Mouse (Mus musculus) ovary, postnatal 10 days (tissue): Measurements from ENCODE around the gene Lig3.
A peak's percentile ranks its signal among the peaks of the same experiment; 100 is the strongest.

ENCODE experiments used
- DNase-seq: peaks from one replicate; pipeline ENCODE4 v3.0.0; 2022; ENCODE audit warnings: low spot score

Gene Lig3

GRCm38 (mm10) chr11:82780983-82781903 is at the start of gene Lig3:
Lig3 (plus strand) TSS chr11:82781108.
- DNase-seq: peak; percentile 75

DNA sequence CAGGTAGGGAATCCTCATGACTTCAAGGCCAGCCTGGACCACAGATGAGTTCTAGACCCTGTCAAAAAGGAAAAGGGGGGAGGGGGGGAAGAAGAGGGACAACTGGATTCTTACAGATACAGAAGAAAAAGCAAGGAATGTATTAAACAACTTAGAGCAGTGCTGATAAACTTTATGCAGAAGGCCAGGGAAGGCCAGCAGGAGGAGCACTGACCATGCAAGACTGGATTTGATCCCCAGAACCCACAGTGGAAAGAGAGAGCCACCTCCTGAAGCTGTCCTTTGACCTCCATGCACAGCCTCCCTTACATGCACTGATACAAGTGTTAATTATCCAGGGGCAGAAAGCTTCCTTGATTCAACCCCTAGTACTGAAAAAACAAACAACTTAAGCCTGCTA is 46.7 kb upstream of the Lig3 start:
- no peak for DNase-seq

GRCm38 (mm10) chr11:82739006-82739405 is 41.9 kb upstream of the Lig3 start:
- DNase-seq: no peak

DNA sequence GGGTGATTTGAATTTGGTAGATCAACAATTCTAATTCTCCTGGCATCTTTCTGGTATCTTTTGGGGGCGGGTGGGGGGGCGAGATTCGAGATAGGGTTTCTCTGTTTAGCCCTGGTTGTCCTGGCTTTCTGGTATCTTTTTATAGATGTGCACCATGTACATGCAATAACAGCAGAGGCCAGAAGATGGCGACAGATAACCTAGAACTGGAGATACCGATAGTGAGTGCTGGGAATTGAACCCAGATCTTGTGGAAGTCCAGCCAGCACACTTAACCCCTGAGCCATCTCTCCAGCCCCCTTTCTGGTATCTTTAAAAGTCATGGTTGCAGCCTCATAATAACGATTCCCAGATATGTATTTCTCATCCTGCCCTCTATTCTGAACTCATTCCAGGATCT is 34.8 kb upstream of the Lig3 start:
- no peak for DNase-seq

- DNase-seq: no peak
These were observed 34.0 kb upstream of the Lig3 start for GRCm38 (mm10) chr11:82746857-82747366.

DNA sequence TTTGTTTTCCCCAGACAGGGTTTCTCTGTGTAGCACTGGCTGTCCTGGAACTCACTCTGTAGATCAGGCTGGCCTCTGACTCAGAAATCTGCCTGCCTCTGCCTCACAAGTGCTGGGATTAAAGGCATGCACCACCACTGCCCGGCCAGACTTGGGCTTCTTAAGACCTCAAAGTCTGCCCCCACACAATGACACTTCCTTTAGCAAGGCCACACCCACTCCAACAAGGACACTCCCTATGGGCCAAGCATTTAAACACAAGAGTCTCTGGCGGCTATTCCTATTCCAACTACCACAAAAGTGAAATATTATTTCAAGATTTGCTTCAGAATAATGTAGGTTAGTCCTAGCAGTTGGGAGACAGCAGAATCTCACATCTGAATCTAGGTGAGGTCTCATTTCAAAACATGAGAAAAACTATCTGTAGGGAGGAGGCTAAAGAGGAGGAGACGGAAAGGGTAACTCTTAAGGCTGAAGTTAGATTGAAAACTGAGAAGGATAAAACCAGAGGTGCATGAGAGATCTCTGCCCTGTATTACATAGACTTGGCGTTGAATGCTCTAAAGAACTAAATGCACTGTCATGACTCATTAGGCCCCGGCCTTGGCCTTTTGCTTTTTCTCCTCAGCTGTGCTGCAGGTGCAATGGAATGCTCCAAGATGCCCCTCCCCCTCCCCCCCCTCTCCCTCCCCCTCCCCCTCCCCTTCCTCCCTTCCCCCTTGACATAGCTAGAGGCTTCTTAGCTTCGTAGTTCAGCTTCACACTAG is 28.4 kb upstream of the Lig3 start:
- no peak for DNase-seq

GRCm38 (mm10) chr11:82755919-82756318 is 25.0 kb upstream of the Lig3 start:
- no peak for DNase-seq

DNA sequence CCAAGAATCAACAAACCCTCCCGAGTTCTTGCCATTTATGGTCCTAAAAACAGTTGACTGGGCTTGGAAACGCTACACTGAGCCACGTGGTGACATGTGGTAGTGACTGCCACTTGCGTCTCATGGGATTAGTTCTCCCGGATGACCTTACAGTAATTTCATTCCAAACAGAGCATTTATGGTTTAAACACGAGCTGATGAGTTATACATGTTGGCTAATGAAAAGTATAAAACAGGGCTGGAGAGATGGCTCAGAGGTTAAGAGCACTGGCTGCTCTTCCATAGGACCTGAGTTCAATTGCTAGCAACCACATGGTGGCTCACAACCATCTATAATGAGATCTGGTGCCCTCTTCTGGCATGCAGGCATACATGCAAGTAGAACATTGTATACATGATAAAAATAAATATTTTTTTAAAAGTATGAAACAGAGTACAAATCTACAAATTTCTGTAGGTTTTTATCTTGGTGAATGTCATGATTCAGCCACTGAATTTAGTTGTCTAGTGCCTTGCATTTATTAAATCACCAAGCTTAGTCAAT is 18.6 kb upstream of the Lig3 start:
- DNase-seq: no peak

GRCm38 (mm10) chr11:82763261-82763660 is 17.6 kb upstream of the Lig3 start:
- no peak for DNase-seq

- DNase-seq: peak; percentile 83
These were observed 17.0 kb upstream of the Lig3 start, which contains the start of the genes Cct6b and Zfp830 for GRCm38 (mm10) chr11:82763742-82764437. Cct6b (minus strand) TSS chr11:82764321. Zfp830 (plus strand) TSS chr11:82764345.

DNA sequence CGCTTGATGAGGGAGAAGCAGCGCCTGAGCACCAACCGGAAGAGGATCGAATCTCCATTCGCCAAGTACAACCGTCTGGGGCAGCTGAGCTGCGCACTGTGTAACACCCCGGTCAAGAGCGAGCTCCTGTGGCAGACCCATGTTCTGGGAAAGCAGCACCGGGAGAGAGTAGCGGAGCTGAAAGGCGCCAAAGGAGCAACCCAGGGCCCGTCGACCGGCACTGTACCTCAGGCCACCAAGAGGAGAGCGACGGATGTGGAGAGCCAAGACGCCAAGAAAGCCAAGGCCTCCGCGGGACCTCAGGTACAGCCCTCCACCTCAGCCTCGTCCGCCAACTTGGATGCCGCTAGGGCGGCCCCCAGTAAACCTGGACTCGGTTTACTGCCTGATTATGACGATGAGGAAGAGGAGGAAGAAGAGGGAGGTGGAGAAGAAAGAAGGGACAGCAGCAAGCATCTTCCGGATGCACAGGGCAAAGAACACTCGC is 16.4 kb upstream of the Lig3 start:
- no peak for DNase-seq

- DNase-seq: no peak
These were observed 774 bp upstream of the Lig3 start for GRCm38 (mm10) chr11:82780134-82780533.

DNA sequence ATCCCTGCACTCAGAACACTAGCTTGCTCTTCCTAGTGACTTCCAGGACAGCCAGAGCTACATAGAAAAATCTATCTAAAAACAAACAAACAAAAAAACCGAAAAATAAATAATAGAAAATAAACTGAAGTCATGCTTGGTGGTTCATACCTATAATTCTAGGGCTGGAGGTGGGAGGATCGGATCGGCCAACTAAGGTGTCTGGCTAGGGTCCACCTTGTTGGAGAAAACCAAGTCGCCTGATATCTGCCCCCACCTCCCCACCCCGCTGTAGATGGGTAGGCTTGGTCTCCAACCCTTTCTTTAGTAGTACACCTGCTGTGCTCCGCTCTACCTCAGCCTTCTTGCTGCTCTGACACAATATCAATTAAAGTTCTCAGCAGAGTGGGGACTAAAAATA is 1.3 kb downstream of the Lig3 start:
- no peak for DNase-seq

DNA sequence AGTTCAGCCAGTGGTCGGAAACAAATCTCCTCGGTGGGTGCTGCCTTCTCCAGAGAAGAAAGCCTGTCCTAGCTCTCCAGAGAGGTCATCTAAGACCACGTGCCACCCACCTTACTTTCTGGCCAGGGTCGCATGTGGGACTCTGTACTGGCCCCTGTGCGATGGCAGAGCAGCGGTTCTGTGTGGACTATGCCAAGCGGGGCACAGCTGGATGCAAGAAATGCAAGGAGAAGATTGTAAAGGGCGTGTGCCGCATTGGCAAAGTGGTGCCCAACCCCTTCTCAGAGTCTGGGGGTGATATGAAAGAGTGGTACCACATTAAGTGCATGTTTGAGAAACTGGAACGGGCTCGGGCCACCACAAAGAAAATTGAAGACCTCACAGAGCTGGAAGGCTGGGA is 2.5 kb downstream of the Lig3 start:
- no peak for DNase-seq

DNA sequence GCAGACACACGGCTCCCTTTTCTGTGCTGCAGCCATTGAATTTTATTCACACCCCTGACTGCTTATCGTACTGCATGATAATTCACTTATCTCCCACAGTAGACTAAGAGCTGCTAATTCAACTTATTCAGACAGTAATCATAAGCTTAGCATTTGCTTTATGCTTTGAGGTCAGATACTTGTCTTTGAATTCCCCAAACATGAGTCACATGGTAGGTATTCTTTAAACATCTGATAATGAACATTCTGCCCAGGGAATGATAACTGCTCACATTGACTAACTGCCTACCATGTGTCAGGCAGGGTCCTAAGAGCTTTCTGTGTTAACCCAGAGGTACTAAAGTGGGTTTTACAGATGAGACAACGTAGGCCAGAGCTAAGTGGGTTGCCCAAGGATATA is 25.7 kb downstream of the Lig3 start:
- DNase-seq: no peak

- DNase-seq: no peak
These were observed 26.5 kb downstream of the Lig3 start for GRCm38 (mm10) chr11:82807370-82807769.

GRCm38 (mm10) chr11:82808485-82808884 is 27.6 kb downstream of the Lig3 start:
- no peak for DNase-seq

DNA sequence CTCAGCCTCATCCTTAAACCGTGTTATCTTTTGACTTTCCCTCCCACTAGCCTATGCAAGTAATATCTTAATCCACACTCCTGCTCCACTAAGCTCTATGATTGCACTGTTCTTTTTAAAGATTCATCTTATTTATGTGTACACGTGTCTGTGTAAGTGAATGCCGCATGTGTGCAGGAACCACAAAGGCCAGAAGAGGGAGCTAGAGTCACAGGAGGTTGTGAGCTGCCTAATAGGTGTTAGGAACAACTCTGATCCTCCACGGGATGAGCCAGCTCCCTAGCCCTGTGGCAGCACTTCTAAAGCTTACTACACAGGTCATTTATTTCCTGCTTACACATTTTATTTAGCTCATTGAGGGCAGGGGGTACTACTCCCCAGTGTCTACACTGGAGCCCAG is 38.4 kb downstream of the Lig3 start:
- no peak for DNase-seq

DNA sequence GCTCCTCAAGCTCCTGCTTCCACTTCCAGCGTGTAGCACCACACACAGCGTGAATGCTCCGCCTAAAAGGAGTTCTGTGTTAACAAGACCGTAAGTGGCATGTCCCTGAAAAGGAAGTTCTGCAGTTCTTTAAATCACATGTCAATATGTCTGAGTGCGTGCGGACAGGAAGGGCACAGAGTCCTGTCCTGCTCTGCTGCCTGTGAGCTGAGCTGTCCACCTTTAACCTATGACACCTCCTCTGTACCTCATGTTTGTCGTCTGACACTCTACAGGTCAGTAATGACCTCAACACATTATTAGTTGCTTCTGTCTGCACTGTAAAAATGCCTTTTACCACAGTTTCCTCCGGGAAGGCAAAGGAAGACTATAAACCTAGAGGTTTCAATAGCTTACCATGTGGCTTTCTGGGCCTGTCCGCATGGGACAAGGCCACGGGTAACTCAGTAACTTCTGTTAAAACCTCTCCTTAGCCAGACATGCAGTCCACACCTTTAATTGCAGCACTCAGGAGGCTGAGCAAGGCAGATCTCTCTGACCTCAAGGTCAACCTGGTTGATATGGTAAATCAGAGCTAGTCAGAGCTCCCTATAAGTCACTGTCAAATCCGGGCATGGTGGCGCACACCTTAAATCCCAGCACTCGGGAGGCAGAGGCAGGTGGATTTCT is 40.0 kb downstream of the Lig3 start:
- no peak for DNase-seq

DNA sequence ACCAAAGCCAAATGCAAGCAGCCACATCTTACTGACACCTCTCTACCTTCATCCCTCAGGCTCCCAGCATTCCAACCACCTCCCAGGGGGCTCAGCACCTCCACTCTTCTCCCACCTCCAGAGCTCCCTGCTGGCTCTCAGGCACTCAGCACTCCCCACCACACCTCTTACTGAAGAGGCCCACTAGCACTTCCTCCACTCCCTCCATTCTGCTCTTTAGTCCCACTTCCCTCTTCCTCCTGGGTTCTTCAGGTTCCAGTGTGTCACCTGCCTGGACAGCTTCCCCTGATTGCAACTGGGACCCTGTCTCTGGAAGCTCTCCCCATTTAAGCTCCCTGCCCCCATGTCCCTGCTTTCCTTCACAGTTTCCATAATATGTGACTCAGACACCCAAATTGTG is 45.9 kb downstream of the Lig3 start:
- DNase-seq: no peak
